In the genomic region with DNA sequence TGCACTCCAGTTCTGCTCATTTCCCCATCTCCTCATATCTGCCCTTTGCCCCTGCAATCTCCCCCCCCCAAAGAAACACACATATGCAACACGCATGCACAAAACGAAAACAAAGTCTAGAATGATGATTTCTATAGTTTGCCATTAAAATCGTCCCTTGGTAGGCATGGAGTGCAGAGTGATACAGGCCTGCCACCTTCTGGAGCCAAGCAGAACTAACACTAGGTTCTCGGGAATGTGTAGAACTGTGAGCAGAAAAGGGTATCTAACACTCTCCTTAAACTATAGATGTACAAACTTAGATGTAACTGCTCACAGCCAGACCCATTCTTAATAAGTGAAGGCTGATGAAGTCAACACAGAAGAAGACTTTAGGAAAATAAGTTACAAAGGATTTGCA, we compare ENCODE assay signal across 10 mouse cellular contexts. TPM values are rescaled to one million over a fixed set of nuclear protein-coding genes. Genes with fewer than 3 reads are reported as not detected.
DNase-seq lines count a peak whose midpoint lies in the region; ATAC-seq and TF ChIP-seq lines count a peak whose summit lies in the region.
"Had no signal": no experiment of that assay in that cellular context is flagged by ENCODE, and none has a peak within 500 bp of the region (broad histone marks: within the 10 kb centered on the region; RNA-seq: fewer than 3 reads in every experiment).

No protein-coding gene starts in this region.

- H3K4me3 ChIP-seq in intestine, embryonic 14.5 days (ENCODE audit: low read depth, low read length), result no peak overlapping the region
- H3K4me3 ChIP-seq in intestine, embryonic 16.5 days (ENCODE audit: low read length), result no peak overlapping the region
- H3K4me3 ChIP-seq in ES-Bruce4 (ENCODE audit: low read depth, low read length), result no peak overlapping the region
- no peak overlapping the region for H3K4me3 ChIP-seq in forebrain, postnatal 0 days (ENCODE audit: low read depth, low read length)
- H3K4me3 ChIP-seq: limb, embryonic 12.5 days; stomach, embryonic 15.5 days had no signal

- H3K27me3 ChIP-seq in intestine, embryonic 14.5 days (replicated peaks; ENCODE audit: control insufficient read depth, insufficient read depth, low read length), result no peaks in the 10 kb centered on the region
- no peaks in the 10 kb centered on the region for H3K27me3 ChIP-seq in intestine, embryonic 16.5 days (replicated peaks; ENCODE audit: control insufficient read depth, insufficient read depth, low read length)
- H3K27me3 ChIP-seq in ES-Bruce4 (ENCODE audit: control insufficient read depth, insufficient read depth, low read length, poor library complexity, severe bottlenecking), result no peaks in the 10 kb centered on the region; the same call in 1 of the 2 replicates
- no peaks in the 10 kb centered on the region for H3K27me3 ChIP-seq in forebrain, postnatal 0 days (ENCODE audit: insufficient read depth, low read length)
- no peaks in the 10 kb centered on the region for H3K27me3 ChIP-seq in splenic B cell, adult 2 months (ENCODE audit: control insufficient read depth, insufficient read depth, low read length, poor library complexity, severe bottlenecking)
- H3K27me3 ChIP-seq: limb, embryonic 12.5 days; stomach, embryonic 15.5 days had no signal

- H3K27ac ChIP-seq in intestine, embryonic 14.5 days (ENCODE audit: low read depth), result no peak overlapping the region
- H3K27ac ChIP-seq in intestine, embryonic 16.5 days (ENCODE audit: low read length), result no peak overlapping the region
- no peak overlapping the region for H3K27ac ChIP-seq in ES-Bruce4 (ENCODE audit: insufficient read depth, low read length)
- no peak overlapping the region for H3K27ac ChIP-seq in forebrain, postnatal 0 days (ENCODE audit: low read depth, low read length)
- H3K27ac ChIP-seq: limb, embryonic 12.5 days; stomach, embryonic 15.5 days had no signal

- no peak overlapping the region for H3K4me2 ChIP-seq in intestine, embryonic 14.5 days (ENCODE audit: low read length)
- H3K4me2 ChIP-seq in intestine, embryonic 16.5 days (ENCODE audit: low read depth, low read length), result no peak overlapping the region
- no peak overlapping the region for H3K4me2 ChIP-seq in forebrain, postnatal 0 days (ENCODE audit: low read depth)
- H3K4me2 ChIP-seq: limb, embryonic 12.5 days; stomach, embryonic 15.5 days had no signal

- ATAC-seq in intestine, embryonic 14.5 days (replicated peaks; ENCODE audit: low FRiP score, low TSS enrichment, low read depth), result 0 out of 2 replicates have a peak, but pooled peaks have one; percentile 43
- ATAC-seq in intestine, embryonic 16.5 days, result no peak
- ATAC-seq in forebrain, postnatal 0 days, result peak; percentile 92

- no peaks in the 10 kb centered on the region for H3K4me1 ChIP-seq in intestine, embryonic 14.5 days (replicated peaks; ENCODE audit: control insufficient read depth, insufficient read depth, low read length)
- H3K4me1 ChIP-seq in intestine, embryonic 16.5 days (ENCODE audit: control insufficient read depth, insufficient read depth, low read length), result no peaks in the 10 kb centered on the region
- H3K4me1 ChIP-seq in ES-Bruce4 (ENCODE audit: control insufficient read depth, insufficient read depth, low read length), result no peaks in the 10 kb centered on the region
- H3K4me1 ChIP-seq in forebrain, postnatal 0 days (ENCODE audit: insufficient read depth), result no peaks in the 10 kb centered on the region
- H3K4me1 ChIP-seq: limb, embryonic 12.5 days; stomach, embryonic 15.5 days had no signal

- no peaks in the 10 kb centered on the region for H3K36me3 ChIP-seq in intestine, embryonic 14.5 days (ENCODE audit: control insufficient read depth, insufficient read depth, low read length)
- H3K36me3 ChIP-seq in intestine, embryonic 16.5 days (ENCODE audit: control insufficient read depth, insufficient read depth, low read length), result no peaks in the 10 kb centered on the region
- no peaks in the 10 kb centered on the region for H3K36me3 ChIP-seq in ES-Bruce4 (ENCODE audit: control insufficient read depth, insufficient read depth, low read length, poor library complexity, severe bottlenecking)
- H3K36me3 ChIP-seq in forebrain, postnatal 0 days (ENCODE audit: insufficient read depth), result no peaks in the 10 kb centered on the region
- H3K36me3 ChIP-seq in splenic B cell, adult 2 months (ENCODE audit: control insufficient read depth, insufficient read depth, low read length, poor library complexity, severe bottlenecking), result no peaks in the 10 kb centered on the region
- H3K36me3 ChIP-seq: limb, embryonic 12.5 days; stomach, embryonic 15.5 days had no signal

- no peak for TF ChIP-seq EP300 in ES-Bruce4 (IDR thresholded peaks at IDR 0.05; ENCODE audit: insufficient read depth, low read depth, low read length)

- H3K9ac ChIP-seq in intestine, embryonic 14.5 days (ENCODE audit: low read length), result no peak overlapping the region
- H3K9ac ChIP-seq in intestine, embryonic 16.5 days (ENCODE audit: low read depth, low read length), result no peak overlapping the region
- H3K9ac ChIP-seq in ES-Bruce4 (ENCODE audit: low read depth, poor library complexity, severe bottlenecking), result no peak overlapping the region
- H3K9ac ChIP-seq in forebrain, postnatal 0 days, result no peak overlapping the region
- H3K9ac ChIP-seq: limb, embryonic 12.5 days; stomach, embryonic 15.5 days had no signal

- TF ChIP-seq POLR2A in ES-Bruce4 (IDR thresholded peaks at IDR 0.05; ENCODE audit: insufficient read depth, low read length), result no peak

- peak; percentile 64 for DNase-seq in intestine, embryonic 14.5 days (ENCODE audit: low spot score)
- peak; percentile 48 to 60 for DNase-seq in adrenal gland, postnatal 36 days
- DNase-seq in forebrain, postnatal 0 days, result peak; percentile 74
- DNase-seq in lung, postnatal 10 days, result peak; percentile 25
- peak; percentile 72 for DNase-seq in splenic B cell, adult 2 months (ENCODE audit: low read depth, low spot score)
- no peak for DNase-seq in spleen, adult 12 weeks (ENCODE audit: low spot score)

- TF ChIP-seq CTCF in ES-Bruce4 (IDR thresholded peaks at IDR 0.05; ENCODE audit: low read depth, low read length), result peak; percentile 48
- TF ChIP-seq CTCF in forebrain, postnatal 0 days (IDR thresholded peaks at IDR 0.05; ENCODE audit: low read depth), result peak; percentile 95

- WGBS in intestine, embryonic 14.5 days, result 11% methylated on average over 4 of the region's 4 CpGs
- 8% methylated on average over 4 of the region's 4 CpGs for WGBS in intestine, embryonic 16.5 days
- 16% methylated on average over 4 of the region's 4 CpGs for WGBS in forebrain, postnatal 0 days

- no peaks in the 10 kb centered on the region for H3K9me3 ChIP-seq in intestine, embryonic 14.5 days (ENCODE audit: control insufficient read depth, low read length)
- no peaks in the 10 kb centered on the region for H3K9me3 ChIP-seq in intestine, embryonic 16.5 days (ENCODE audit: control insufficient read depth, low read length)
- no peaks in the 10 kb centered on the region for H3K9me3 ChIP-seq in ES-Bruce4 (replicated peaks; ENCODE audit: control insufficient read depth, insufficient read depth, low read length, poor library complexity, severe bottlenecking)
- no peaks in the 10 kb centered on the region for H3K9me3 ChIP-seq in forebrain, postnatal 0 days (ENCODE audit: low read length)
- H3K9me3 ChIP-seq: limb, embryonic 12.5 days; stomach, embryonic 15.5 days had no signal

RNA-seq across cellular contexts. Expression of a gene that starts 23.6 kb away (rescaled TPM):
- 0.39 TPM in 1 of 2 replicates, not detected in the other for polyA plus RNA-seq in intestine, embryonic 14.5 days (2014; fragmentation: Nextera tagmentation; extraction: Ambion mirVana)
- polyA plus RNA-seq in intestine, embryonic 16.5 days (2015; fragmentation: Nextera tagmentation; extraction: Ambion mirVana), result 0.16 and 0.21 TPM in 2 replicates
- not detected in 2 replicates for polyA plus RNA-seq in ES-Bruce4 (2011; ENCODE audit: insufficient read depth, insufficient read length, low read depth, missing spikeins)
- 10 to 100 TPM in 1 of 2 experiments, under 1 TPM in 1; 0.46 to 22.1 TPM for total RNA-seq in adrenal gland, postnatal 36 days (2021)
- total RNA-seq in forebrain, postnatal 0 days (2014; rRNA removed), result 10.5 and 15.6 TPM in 2 replicates
- 3.4 and 5.7 TPM in 2 replicates for polyA plus RNA-seq in forebrain, postnatal 0 days (2015; fragmentation: Nextera tagmentation; extraction: Ambion mirVana)
